Mouse (Mus musculus) inflammation-experienced regulatory T-cells, adult 6 months (primary cell): Measurements from ENCODE around the gene Gpr183. TPM values are rescaled to one million over a fixed set of nuclear protein-coding genes. Genes with fewer than 3 reads are reported as not detected.

Source experiments
- ATAC-seq: one replicate; pipeline ENCODE4 v1.8.0; 2017
- polyA plus RNA-seq, 3 experiments: library from polyadenylated mRNA; unstranded; fragments of 100-300 nt; shearing (Covaris generic); gene quantifications; one replicate each; pipeline ENCODE4 v1.2.1; 2017

The Gpr183 gene
- polyA plus RNA-seq, 3 experiments from 2014 or later: 108 to 142 (median 140) TPM

- ATAC-seq: peak; percentile 33
These were observed 33.4 kb downstream of the Gpr183 start for GRCm38 (mm10) chr14:121931594-121931993.

- peak; percentile 46 for ATAC-seq
These were observed 34.1 kb downstream of the Gpr183 start for GRCm38 (mm10) chr14:121930731-121931383.

- ATAC-seq: peak; percentile 65
These were observed 35.6 kb downstream of the Gpr183 start for GRCm38 (mm10) chr14:121929243-121929951.

GRCm38 (mm10) chr14:121928375-121929137, 36.4 kb downstream of the Gpr183 start:
- ATAC-seq: peak; percentile 43

- no peak for ATAC-seq
These were observed 37.5 kb downstream of the Gpr183 start for GRCm38 (mm10) chr14:121927451-121927850.

GRCm38 (mm10) chr14:121926901-121927300, 38.1 kb downstream of the Gpr183 start:
- no peak for ATAC-seq

GRCm38 (mm10) chr14:121924876-121925275, 40.1 kb downstream of the Gpr183 start:
- ATAC-seq: no peak

GRCm38 (mm10) chr14:121922731-121923130, 42.3 kb downstream of the Gpr183 start:
- ATAC-seq: no peak

- ATAC-seq: no peak
These were observed 43.0 kb downstream of the Gpr183 start for GRCm38 (mm10) chr14:121922016-121922415.

GRCm38 (mm10) chr14:121920511-121921124, 44.4 kb downstream of the Gpr183 start:
- no peak for ATAC-seq

GRCm38 (mm10) chr14:121919752-121920151, 45.2 kb downstream of the Gpr183 start:
- peak; percentile 6 for ATAC-seq

- no peak for ATAC-seq
These were observed 46.7 kb downstream of the Gpr183 start for GRCm38 (mm10) chr14:121918266-121918665.

GRCm38 (mm10) chr14:121916311-121917094, 48.5 kb downstream of the Gpr183 start:
- peak; percentile 16 for ATAC-seq

- peak; percentile 85 for ATAC-seq
These were observed 49.4 kb downstream of the Gpr183 start, which contains the start of gene Gpr18 for GRCm38 (mm10) chr14:121915621-121916020. Gene Gpr18 (minus strand): TSS chr14:121915781.

GRCm38 (mm10) chr14:121915143-121915542, 49.9 kb downstream of the Gpr183 start:
- ATAC-seq: no peak

- no peak for ATAC-seq
These were observed 52.5 kb downstream of the Gpr183 start for GRCm38 (mm10) chr14:121912501-121912900.

GRCm38 (mm10) chr14:121909868-121910267, 55.1 kb downstream of the Gpr183 start:
- no peak for ATAC-seq

- ATAC-seq: no peak
These were observed 57.9 kb downstream of the Gpr183 start for GRCm38 (mm10) chr14:121906992-121907681.

- peak; percentile 61 for ATAC-seq
These were observed 58.5 kb downstream of the Gpr183 start for GRCm38 (mm10) chr14:121906341-121906991.

GRCm38 (mm10) chr14:121904754-121905153, 60.2 kb downstream of the Gpr183 start:
- no peak for ATAC-seq

GRCm38 (mm10) chr14:121903381-121903876, 61.6 kb downstream of the Gpr183 start:
- peak; percentile 22 for ATAC-seq
